Mouse (Mus musculus) small intestine, adult 2 months (tissue): ENCODE results near the gene Mkrn1. TPM values are rescaled to one million over a fixed set of nuclear protein-coding genes. Genes with fewer than 3 reads are reported as not detected.
"Not testable (repeated sequence)": the region's sequence is repeated elsewhere in the genome, so short reads cannot be mapped to it uniquely, and the experiment has no call there.

Source experiments
- H3K27ac ChIP-seq: fragments of 200-500 bp; 2 replicates; pipeline ENCODE4 v1.5.1; 2012; ENCODE audit warnings: low read depth, low read length, control low read depth, inconsistent platforms; ENCODE audit not compliant: insufficient read depth
- H3K27me3 ChIP-seq: fragments of 200-500 bp; 2 replicates; pipeline ENCODE4 v1.6.1; 2012; ENCODE audit warnings: mild to moderate bottlenecking, moderate library complexity, low read length, inconsistent platforms; ENCODE audit not compliant: control insufficient read depth, insufficient read depth
- H3K36me3 ChIP-seq: fragments of 200-500 bp; 2 replicates; pipeline ENCODE4 v1.6.1; 2012; ENCODE audit warnings: mild to moderate bottlenecking, low read length, control low read depth, inconsistent platforms; ENCODE audit not compliant: control insufficient read depth, insufficient read depth
- H3K4me1 ChIP-seq: fragments of 200-500 bp; 2 replicates; pipeline ENCODE4 v1.6.1; 2012; ENCODE audit warnings: low read length, inconsistent platforms, mixed read lengths; ENCODE audit not compliant: control insufficient read depth, insufficient read depth, insufficient read length
- H3K4me3 ChIP-seq: fragments of 200-500 bp; 2 replicates; pipeline ENCODE4 v1.5.1; 2012; ENCODE audit warnings: low read depth, mild to moderate bottlenecking, control low read depth, inconsistent platforms, low read length, moderate library complexity
- CTCF ChIP-seq: fragments of 200-500 bp; IDR thresholded peaks from 2 replicates; pipeline ENCODE4 v1.5.1; 2012; ENCODE audit warnings: low read depth, mild to moderate bottlenecking, control low read depth, inconsistent platforms, low read length, moderate library complexity, mixed read lengths; ENCODE audit not compliant: insufficient replicate concordance, insufficient read length; ENCODE audit errors: extremely low read depth
- POLR2A ChIP-seq: fragments of 200-500 bp; IDR thresholded peaks from 2 replicates; pipeline ENCODE4 v1.6.1; 2012; ENCODE audit warnings: low read depth, mild to moderate bottlenecking, control low read depth, inconsistent platforms, low read length, moderate library complexity
- WGBS: fragments of 180-500 bp; shearing (Covaris S2); methylation state at CpG from one replicate; pipeline ENCODE4 v1.1.7; 2018; 5-methylcytosine and 5-hydroxymethylcytosine counted together
- polyA plus RNA-seq: library from polyadenylated mRNA; depleted of rRNA; stranded (reverse); fragments of >200 nt; gene quantifications from 2 replicates; pipeline ENCODE4 v1.2.3, GENCODE M21; 2012; rRNA removed

The Mkrn1 gene
- polyA plus RNA-seq, 1 experiment: 124 TPM

GRCm38 (mm10) chr6:39369631-39370030, 50.6 kb downstream of the Mkrn1 start:
- Histone ChIP-seq H3K27me3 (no peaks in the 10 kb centered on the region), H3K4me3 (no peak overlapping the region), H3K36me3 (peaks cover 23% of the 10 kb centered on the region), H3K4me1 (0 out of 2 replicates have a peak, but pooled peaks cover 2% of the 10 kb centered on the region), H3K27ac (no peak overlapping the region; the same call in 1 of the 2 replicates)
- TF ChIP-seq CTCF (no peak), POLR2A (no peak)
- WGBS: 53% methylated on average over 3 of the region's 3 CpGs

GRCm38 (mm10) chr6:39362684-39363083, 57.6 kb downstream of the Mkrn1 start:
- Histone ChIP-seq H3K27ac (no peak overlapping the region), H3K36me3 (peaks cover 42% of the 10 kb centered on the region), H3K4me3 (no peak overlapping the region), H3K27me3 (no peaks in the 10 kb centered on the region), H3K4me1 (no peaks in the 10 kb centered on the region)
- no peak for TF ChIP-seq CTCF
- TF ChIP-seq POLR2A: no peak
- WGBS: 95% methylated on average over 2 of the region's 2 CpGs

- WGBS: 97% methylated on average over 9 of the region's 9 CpGs
- not testable (repeated sequence) for H3K27me3 ChIP-seq, H3K27ac ChIP-seq, H3K4me3 ChIP-seq, H3K4me1 ChIP-seq
- peaks cover 45% of the 10 kb centered on the region for H3K36me3 ChIP-seq
These were observed 61.1 kb downstream of the Mkrn1 start for GRCm38 (mm10) chr6:39359207-39359606.

GRCm38 (mm10) chr6:39348946-39349345, 71.3 kb downstream of the Mkrn1 start:
- no peak for TF ChIP-seq CTCF
- no peak for TF ChIP-seq POLR2A
- no peaks in the 10 kb centered on the region for H3K27me3 ChIP-seq
- H3K36me3 ChIP-seq: peaks cover 59% of the 10 kb centered on the region
- H3K4me3 ChIP-seq: no peak overlapping the region
- 93% methylated on average over 6 of the region's 6 CpGs for WGBS
- H3K27ac ChIP-seq: no peak overlapping the region
- no peaks in the 10 kb centered on the region for H3K4me1 ChIP-seq

GRCm38 (mm10) chr6:39347880-39348814, 72.1 kb downstream of the Mkrn1 start:
- Histone ChIP-seq H3K4me1 (no peaks in the 10 kb centered on the region), H3K27ac (no peak overlapping the region), H3K36me3 (peaks cover 64% of the 10 kb centered on the region), H3K4me3 (no peak overlapping the region), H3K27me3 (no peaks in the 10 kb centered on the region)
- TF ChIP-seq CTCF (no peak), POLR2A (no peak)
- WGBS: 80% methylated on average over 4 of the region's 4 CpGs

Other genes with a start within 250 kb of the Mkrn1 start
- 1.4 and 3.6 TPM in 2 replicates for gene Kdm7a, start 213.7 kb downstream of the Mkrn1 start, polyA plus RNA-seq
- gene Slc37a3, start 42.8 kb downstream of the Mkrn1 start, polyA plus RNA-seq: 9.1 and 13.2 TPM in 2 replicates
- gene Rab19, start 39.3 kb downstream of the Mkrn1 start, polyA plus RNA-seq: 1.9 and 8.3 TPM in 2 replicates
- 1.9 and 2.7 TPM in 2 replicates for gene Dennd2a, start 137.4 kb upstream of the Mkrn1 start, polyA plus RNA-seq
- 7.7 and 10.4 TPM in 2 replicates for gene Adck2, start 153.4 kb upstream of the Mkrn1 start, polyA plus RNA-seq
- not detected in 2 replicates for gene Gm42420, start 165.3 kb upstream of the Mkrn1 start, polyA plus RNA-seq
- 509 and 551 TPM in 2 replicates for gene Ndufb2, start 172.1 kb upstream of the Mkrn1 start, polyA plus RNA-seq